Mouse (Mus musculus) urinary bladder, postnatal 10 days (tissue): Measurements from ENCODE around the gene Ahcyl2.

ENCODE experiments used
- DNase-seq: peaks from one replicate; pipeline ENCODE4 v3.0.0; 2022; ENCODE audit warnings: low spot score

Gene Ahcyl2

GRCm38 (mm10) chr6:29770672-29771321 lies 3.0 kb downstream of the Ahcyl2 start:
- no peak for DNase-seq

DNA sequence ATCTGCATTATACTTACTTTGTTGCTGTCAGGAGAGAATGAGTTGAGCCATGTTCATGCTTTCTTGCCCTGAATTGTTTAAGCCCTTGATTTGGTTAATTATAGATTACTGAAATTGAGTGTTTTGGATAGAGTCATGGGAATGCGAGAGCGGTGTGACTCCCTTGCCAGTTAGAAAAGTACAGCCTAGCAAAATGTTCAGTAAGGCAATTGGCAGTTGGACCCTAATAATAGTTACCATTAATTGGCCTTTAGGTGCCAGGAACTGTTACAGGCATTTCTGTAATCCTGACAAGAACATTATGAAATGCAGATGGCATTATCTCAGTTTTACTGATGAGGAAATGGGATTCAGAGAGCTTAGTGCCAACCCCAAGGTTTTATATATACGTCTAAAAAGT lies 4.4 kb downstream of the Ahcyl2 start:
- no peak for DNase-seq

DNA sequence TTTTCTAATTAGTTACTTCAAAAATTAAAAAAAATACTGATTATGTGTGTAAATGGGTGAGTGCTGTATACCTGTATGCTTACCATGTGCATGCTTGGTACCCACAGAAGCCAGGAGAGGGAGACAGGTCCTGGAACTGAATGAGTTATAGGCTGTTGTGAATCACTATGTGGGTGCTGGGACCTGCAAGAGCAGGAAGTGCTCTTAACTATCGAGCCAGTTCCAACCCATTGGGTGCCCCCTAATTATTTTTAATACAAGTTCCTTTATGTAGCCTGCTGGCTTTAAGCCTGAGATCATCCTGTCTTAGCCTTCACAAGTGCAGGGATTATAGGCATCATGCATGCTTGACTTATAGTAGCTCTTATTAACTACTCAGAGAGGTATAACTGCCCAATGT lies 6.3 kb downstream of the Ahcyl2 start:
- DNase-seq = no peak

- no peak for DNase-seq
Measured at GRCm38 (mm10) chr6:29775609-29776008, 7.8 kb downstream of the Ahcyl2 start.

GRCm38 (mm10) chr6:29776542-29777237 lies 8.9 kb downstream of the Ahcyl2 start:
- DNase-seq = no peak

GRCm38 (mm10) chr6:29777238-29777555 lies 9.4 kb downstream of the Ahcyl2 start:
- DNase-seq = no peak

DNA sequence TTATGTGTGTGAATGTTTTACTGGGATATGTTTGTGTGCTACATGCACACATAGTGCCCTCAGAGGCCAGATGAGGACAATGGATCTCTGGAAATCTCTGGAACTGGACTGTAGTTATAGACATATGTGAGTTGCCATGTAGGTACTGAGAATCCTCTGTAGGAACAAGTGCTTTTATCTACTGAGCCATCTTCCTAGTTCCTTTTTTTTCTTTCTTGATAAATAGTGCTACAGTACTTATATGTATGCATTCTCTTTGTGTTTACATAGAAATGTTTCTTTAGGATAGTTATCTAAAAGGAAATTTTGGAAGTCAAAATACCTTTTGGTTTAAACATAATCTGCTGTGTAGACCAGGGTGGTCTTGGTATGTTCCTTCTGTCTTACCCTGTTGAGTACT lies 12.3 kb downstream of the Ahcyl2 start:
- no peak for DNase-seq

- no peak for DNase-seq
Measured at GRCm38 (mm10) chr6:29780571-29780970, 12.8 kb downstream of the Ahcyl2 start.

- no peak for DNase-seq
Measured at GRCm38 (mm10) chr6:29782239-29782638, 14.4 kb downstream of the Ahcyl2 start.

DNA sequence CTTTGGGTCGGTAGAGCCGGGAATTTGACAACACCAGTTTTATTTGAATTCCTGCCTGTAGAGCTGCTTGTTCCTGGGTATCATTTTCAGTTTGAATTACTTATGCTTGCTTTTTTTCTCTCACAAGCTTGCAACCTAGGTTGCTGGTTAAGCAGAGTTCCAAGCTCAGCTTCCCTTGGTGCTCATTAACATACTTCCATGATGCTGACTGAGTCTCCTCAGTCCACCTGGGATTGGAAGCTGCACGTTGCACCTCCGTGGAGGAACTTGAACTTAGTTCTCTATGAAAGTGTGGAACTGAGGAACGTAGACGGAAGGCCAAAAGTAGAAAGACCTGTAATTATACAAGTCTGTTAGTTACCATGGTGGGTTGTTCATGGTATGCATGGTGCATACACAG lies 16.1 kb downstream of the Ahcyl2 start:
- no peak for DNase-seq

DNA sequence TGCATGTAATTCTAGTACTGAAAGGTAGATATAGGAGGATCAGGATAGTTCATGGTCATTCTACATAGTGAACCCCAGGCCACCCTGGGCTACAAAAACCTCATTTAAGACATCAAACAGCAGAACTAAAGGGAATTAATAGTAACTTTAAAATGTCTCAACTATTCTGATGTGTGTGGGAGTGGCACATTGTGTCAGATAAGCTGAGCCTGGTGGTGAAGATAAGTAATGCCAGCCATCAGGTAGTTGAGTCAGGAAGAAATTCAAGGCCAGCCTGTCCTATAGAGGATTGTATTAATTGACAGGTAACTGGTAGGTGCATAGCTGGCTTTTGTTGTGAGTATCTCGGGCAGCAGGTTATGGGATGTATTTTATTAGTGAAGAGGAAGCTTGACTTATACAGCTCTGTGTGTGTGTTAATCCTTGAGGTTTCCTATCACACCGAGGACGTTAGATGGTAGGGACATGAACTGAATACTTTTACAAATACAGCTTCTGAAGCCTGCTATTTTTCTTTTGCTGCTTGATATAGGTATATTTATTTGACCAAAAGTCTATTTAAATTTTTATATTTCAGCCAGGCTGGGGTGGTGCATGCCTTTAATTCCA lies 16.7 kb downstream of the Ahcyl2 start:
- DNase-seq = no peak

- DNase-seq = no peak
Measured at GRCm38 (mm10) chr6:29785759-29786158, 17.9 kb downstream of the Ahcyl2 start.

DNA sequence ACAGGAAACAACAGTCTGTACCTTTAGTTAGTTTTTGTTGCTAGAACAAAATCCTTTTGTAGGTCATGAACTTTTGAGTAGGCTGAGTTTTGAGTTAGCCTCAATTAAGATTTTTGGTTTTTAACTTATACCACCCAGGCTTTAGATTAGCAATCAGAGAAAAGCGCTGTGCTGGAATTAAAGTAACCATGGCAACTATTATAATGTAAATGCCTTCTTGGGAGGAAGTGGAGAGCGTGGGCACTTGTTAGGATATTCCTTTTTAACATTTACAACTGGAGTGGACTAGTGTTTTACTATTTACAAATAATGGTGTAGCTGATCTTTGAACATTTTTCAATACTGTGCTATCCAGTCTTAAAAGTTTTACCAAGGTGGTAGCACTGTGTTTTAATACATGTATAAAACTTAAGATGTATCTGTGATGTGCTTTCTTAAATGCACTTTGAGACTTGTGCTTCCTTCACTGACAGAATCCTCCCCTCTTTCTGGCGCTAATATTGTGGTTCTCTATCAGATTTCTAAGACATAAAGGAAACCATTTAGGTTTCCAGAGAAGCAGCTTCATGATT lies 21.1 kb downstream of the Ahcyl2 start:
- no peak for DNase-seq

- DNase-seq = no peak
Measured at GRCm38 (mm10) chr6:29790014-29790698, 22.3 kb downstream of the Ahcyl2 start.

DNA sequence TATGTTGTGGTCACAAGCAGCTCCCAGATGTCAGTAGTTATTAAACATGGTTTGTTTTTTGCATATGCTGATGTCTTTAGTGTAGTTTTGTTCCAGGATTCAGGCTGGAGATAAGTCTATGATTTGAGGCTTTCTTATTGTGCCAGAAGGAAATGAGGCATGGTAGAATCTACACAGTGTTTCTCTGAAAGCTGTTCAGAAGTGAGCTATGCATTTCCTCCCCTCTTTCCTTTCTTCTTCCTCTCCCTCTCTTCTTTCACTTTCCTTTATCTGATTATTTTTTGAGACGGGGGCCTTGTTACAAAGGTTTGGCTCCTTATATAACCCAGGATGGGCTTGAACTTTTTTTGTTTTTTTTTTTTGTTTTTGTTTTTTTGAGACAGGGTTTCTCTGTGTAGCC lies 25.7 kb downstream of the Ahcyl2 start:
- DNase-seq = no peak

GRCm38 (mm10) chr6:29794582-29794981 lies 26.8 kb downstream of the Ahcyl2 start:
- DNase-seq = no peak

DNA sequence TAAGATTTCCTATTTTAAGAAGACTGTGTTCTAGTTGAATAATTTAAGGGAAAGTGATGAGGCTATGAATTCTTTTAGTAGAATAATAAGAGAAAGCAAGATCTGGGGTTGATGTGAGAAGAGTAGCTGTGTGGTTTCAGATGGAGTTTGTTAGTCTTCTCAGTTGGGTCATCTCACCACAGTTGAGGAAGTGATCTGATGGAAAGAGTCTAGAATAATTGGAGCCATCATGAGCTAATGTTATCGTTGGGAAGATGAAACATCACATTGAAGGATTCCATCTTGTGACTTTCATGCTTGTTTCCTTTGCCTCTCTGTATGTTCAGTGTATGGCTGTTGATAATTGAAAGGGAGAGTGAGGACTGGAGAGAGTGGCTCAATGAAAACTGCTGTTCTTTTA lies 35.2 kb downstream of the Ahcyl2 start:
- no peak for DNase-seq

- no peak for DNase-seq
Measured at GRCm38 (mm10) chr6:29804006-29804405, 36.2 kb downstream of the Ahcyl2 start.

GRCm38 (mm10) chr6:29805381-29805780 lies 37.6 kb downstream of the Ahcyl2 start:
- DNase-seq = no peak

- no peak for DNase-seq
Measured at GRCm38 (mm10) chr6:29812076-29812475, 44.3 kb downstream of the Ahcyl2 start.

GRCm38 (mm10) chr6:29812651-29813050 lies 44.8 kb downstream of the Ahcyl2 start:
- DNase-seq = no peak

- DNase-seq = no peak
Measured at GRCm38 (mm10) chr6:29814616-29815015, 46.8 kb downstream of the Ahcyl2 start.

DNA sequence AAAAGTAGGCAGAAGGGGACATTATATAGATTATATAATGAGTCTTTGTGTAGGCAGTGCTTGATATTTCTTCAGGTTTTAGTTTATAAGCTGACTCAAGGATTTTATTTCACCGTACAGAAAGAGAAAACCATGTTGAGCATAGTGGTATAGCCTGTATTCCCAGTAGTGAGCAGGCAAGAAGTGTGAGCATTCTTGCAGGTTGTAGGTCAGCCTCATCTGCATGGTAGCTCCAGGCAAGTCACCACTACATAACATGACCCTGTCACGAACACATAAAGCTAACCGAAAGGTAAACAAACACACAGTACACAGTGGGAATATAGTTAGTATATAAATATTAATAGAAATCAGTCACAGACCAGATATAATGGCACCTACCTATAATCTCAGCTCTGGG lies 47.2 kb downstream of the Ahcyl2 start:
- no peak for DNase-seq
